Mouse (Mus musculus): ENCODE measurements around the gene Sstr5. TPM values are rescaled to one million over a fixed set of nuclear protein-coding genes. Genes with fewer than 3 reads are reported as not detected.

The Sstr5 gene
- polyA plus RNA-seq, 1 experiment from 2014 or later: not detected

DNA sequence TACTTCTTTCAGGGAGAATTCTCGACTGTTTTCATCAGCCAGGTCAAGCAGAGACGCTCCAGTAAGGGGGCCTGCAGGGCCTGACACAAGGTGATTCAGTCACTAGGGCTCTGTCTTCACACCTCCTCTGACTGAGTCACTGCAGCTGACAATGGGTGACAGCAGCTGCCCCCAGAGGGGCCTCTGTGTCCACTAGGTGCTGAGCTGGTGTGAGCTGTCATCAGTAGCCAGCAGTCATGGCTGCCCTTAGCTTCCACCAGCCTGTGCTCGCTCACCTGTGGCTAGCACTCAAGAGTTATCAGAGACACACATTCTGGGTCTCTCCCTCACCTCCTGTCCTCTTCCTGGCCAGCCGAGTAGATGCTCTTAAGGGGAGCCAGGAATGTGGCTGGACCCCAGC is 16.3 kb downstream of the Sstr5 start:
- no peak for DNase-seq (ENCODE audit: low spot score)
- Histone ChIP-seq H3K4me1 (ENCODE audit: control insufficient read depth, insufficient read depth, low read length) (no peaks in the 10 kb centered on the region), H3K27me3 (ENCODE audit: control insufficient read depth, insufficient read depth, low read length) (0 out of 2 replicates have a peak, but pooled peaks cover 3% of the 10 kb centered on the region), H3K9ac (ENCODE audit: low read length) (no peak overlapping the region), H3K4me3 (ENCODE audit: low read depth, low read length) (no peak overlapping the region), H3K4me2 (ENCODE audit: low read depth) (no peak overlapping the region), H3K36me3 (ENCODE audit: control insufficient read depth, insufficient read depth, low read length) (no peaks in the 10 kb centered on the region), H3K27ac (ENCODE audit: low read depth, low read length) (no peak overlapping the region), H3K9me3 (ENCODE audit: control insufficient read depth, low read length) (no peaks in the 10 kb centered on the region)
- ATAC-seq (ENCODE audit: insufficient read depth, low FRiP score, low TSS enrichment): no peak
- WGBS: 59% methylated on average over 4 of the region's 4 CpGs

DNA sequence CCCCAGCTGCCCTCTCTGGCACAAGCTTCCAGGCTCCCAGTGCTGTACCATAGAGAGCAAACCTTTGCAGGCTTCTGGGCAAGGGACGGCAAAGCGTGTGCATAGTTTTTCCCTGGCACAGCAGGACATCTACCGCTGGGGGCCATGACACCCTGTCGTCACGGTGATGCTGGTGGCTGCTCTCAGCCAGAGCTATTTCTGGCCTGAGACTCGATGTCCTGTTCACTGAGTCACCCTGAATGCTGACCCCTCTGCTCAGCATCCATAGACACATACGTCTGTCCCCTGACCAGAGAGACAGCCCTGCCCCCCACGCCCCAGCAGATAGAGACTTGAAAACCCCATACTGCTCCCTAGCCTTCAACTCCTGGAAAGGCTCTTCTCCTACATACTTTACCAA is 16.9 kb downstream of the Sstr5 start:
- WGBS: 46% methylated on average over 8 of the region's 8 CpGs
- Histone ChIP-seq H3K4me2 (ENCODE audit: low read depth) (no peak overlapping the region), H3K9ac (ENCODE audit: low read length) (no peak overlapping the region), H3K27me3 (ENCODE audit: control insufficient read depth, insufficient read depth, low read length) (0 out of 2 replicates have a peak, but pooled peaks cover 3% of the 10 kb centered on the region), H3K36me3 (ENCODE audit: control insufficient read depth, insufficient read depth, low read length) (no peaks in the 10 kb centered on the region), H3K27ac (ENCODE audit: low read depth, low read length) (no peak overlapping the region), H3K4me3 (ENCODE audit: low read depth, low read length) (no peak overlapping the region), H3K9me3 (ENCODE audit: control insufficient read depth, low read length) (no peaks in the 10 kb centered on the region), H3K4me1 (ENCODE audit: control insufficient read depth, insufficient read depth, low read length) (no peaks in the 10 kb centered on the region)
- no peak for ATAC-seq (ENCODE audit: insufficient read depth, low FRiP score, low TSS enrichment)
- no peak for DNase-seq (ENCODE audit: low spot score)

DNA sequence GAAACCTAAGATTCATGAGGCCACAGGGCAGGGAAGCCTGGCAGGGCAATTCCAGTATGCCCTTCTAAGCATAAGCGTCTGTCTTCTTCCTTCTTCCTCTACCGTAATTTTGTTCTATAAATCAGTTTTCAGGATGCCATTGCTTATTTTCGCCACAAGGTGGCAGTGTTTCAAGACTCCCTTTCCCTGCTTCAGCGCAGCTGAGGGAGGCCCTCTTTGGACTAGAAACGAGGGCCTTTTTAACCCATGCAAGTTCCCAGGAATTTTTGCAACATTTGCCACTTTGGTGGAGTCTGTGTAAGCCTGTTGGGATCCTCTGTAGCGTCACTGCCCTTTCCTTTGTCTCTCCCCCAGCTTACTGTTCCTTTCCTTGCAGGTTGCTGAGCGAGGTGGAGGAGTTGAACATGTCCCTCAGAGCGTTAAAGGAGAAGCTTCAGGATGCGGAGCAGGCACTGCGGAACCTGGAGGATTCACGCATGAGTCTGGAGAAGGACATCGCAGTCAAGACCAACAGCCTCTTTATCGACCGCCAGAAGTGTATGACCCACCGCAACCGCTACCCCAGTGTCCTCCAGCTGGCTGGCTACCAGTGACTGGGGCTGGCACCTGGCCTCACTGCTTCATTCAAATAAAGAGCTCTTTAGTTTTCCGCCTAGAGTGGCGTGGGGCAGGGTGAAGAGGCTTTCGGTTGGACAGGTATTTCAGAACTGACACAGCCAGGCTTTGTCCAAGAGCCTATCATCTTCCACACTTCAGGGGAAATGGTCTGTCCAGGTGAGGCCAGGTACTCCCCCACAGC is 20.9 kb downstream of the Sstr5 start:
- Histone ChIP-seq H3K4me3 (ENCODE audit: low read depth, low read length) (no peak overlapping the region), H3K9me3 (ENCODE audit: control insufficient read depth, low read length) (no peaks in the 10 kb centered on the region), H3K4me1 (ENCODE audit: control insufficient read depth, insufficient read depth, low read length) (no peaks in the 10 kb centered on the region), H3K27ac (ENCODE audit: low read depth, low read length) (no peak overlapping the region), H3K9ac (ENCODE audit: low read length) (no peak overlapping the region), H3K27me3 (ENCODE audit: control insufficient read depth, insufficient read depth, low read length) (0 out of 2 replicates have a peak, but pooled peaks cover 8% of the 10 kb centered on the region), H3K36me3 (ENCODE audit: control insufficient read depth, insufficient read depth, low read length) (no peaks in the 10 kb centered on the region), H3K4me2 (ENCODE audit: low read depth) (no peak overlapping the region)
- ATAC-seq (ENCODE audit: insufficient read depth, low FRiP score, low TSS enrichment) (no peak), DNase-seq (ENCODE audit: low spot score) (peak; percentile 68)
- 44% methylated on average over 19 of the region's 19 CpGs for WGBS

DNA sequence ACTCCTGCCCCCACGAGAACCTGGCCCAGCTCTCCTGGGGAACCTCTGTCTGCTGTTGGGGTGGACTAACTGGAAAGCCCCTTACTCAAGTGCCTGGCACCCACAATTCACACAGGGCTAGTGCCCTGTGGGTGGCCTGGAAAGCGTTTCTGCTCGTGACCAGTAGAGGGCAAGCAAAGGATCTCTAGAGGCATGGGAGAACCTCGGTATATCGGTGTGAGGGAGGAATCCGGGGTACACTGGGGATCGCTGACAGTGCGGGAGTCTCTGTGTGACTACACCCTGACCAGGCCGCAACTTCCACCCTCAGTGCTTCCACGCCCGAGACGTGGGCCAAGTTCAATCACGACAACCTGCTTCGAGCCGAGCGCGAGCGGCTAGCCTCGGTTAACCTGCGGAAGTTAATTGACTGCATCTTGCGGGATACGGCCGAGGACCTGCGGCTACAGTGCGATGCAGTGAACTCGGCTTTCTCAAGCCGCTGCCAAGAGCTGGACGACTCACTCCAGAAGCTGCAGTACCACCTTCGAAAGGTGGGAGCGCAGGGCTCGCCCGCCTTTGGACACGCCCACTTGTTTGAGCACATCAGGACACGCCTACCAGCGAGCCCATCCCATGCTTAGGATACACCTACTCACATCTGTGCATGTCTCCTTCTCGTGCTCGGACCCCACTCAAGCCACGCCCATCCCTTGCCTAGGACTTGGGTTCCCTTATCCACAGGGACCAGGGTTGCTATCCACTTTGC is 22.6 kb downstream of the Sstr5 start:
- ATAC-seq (ENCODE audit: insufficient read depth, low FRiP score, low TSS enrichment) (peak; percentile 67; the same call in 1 of the 2 replicates), DNase-seq (ENCODE audit: low spot score) (peak; percentile 78)
- H3K4me2 ChIP-seq (ENCODE audit: low read depth): peak overlapping the region; percentile 66
- 0 out of 2 replicates have a peak, but pooled peaks cover 8% of the 10 kb centered on the region for H3K27me3 ChIP-seq (ENCODE audit: control insufficient read depth, insufficient read depth, low read length)
- H3K9me3 ChIP-seq (ENCODE audit: control insufficient read depth, low read length): no peaks in the 10 kb centered on the region
- no peaks in the 10 kb centered on the region for H3K36me3 ChIP-seq (ENCODE audit: control insufficient read depth, insufficient read depth, low read length)
- WGBS: 3% methylated on average over 38 of the region's 38 CpGs
- H3K27ac ChIP-seq (ENCODE audit: low read depth, low read length): no peak overlapping the region
- H3K9ac ChIP-seq (ENCODE audit: low read length): peak overlapping the region; percentile 36; the same call in 1 of the 2 replicates
- no peaks in the 10 kb centered on the region for H3K4me1 ChIP-seq (ENCODE audit: control insufficient read depth, insufficient read depth, low read length)
- peak overlapping the region; percentile 20 for H3K4me3 ChIP-seq (ENCODE audit: low read depth, low read length)

DNA sequence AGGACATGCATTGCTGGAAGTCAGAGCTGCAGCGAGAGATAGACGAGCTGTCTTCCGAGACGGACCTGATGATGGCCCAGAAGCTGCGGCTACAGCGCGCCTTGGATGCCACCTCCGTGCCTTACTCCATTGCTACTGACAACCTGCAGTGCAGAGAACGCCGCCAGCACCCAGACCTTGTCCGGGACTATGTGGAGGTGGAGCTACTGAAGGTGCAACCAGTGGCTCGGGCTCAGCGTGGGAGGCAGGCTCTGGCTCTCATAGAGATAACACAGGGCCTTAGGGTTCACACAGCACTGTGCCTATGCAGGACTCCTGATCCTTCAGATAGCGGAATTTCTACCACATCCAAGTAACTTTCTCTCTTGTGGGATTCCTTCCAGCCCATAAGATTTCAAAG is 25.0 kb downstream of the Sstr5 start:
- H3K27ac ChIP-seq (ENCODE audit: low read depth, low read length): no peak overlapping the region
- H3K4me3 ChIP-seq (ENCODE audit: low read depth, low read length): no peak overlapping the region
- ATAC-seq (ENCODE audit: insufficient read depth, low FRiP score, low TSS enrichment) (no peak), DNase-seq (ENCODE audit: low spot score) (no peak)
- H3K9me3 ChIP-seq (ENCODE audit: control insufficient read depth, low read length): no peaks in the 10 kb centered on the region
- no peak overlapping the region for H3K9ac ChIP-seq (ENCODE audit: low read length)
- H3K4me1 ChIP-seq (ENCODE audit: control insufficient read depth, insufficient read depth, low read length): no peaks in the 10 kb centered on the region
- 0 out of 2 replicates have a peak, but pooled peaks cover 8% of the 10 kb centered on the region for H3K27me3 ChIP-seq (ENCODE audit: control insufficient read depth, insufficient read depth, low read length)
- H3K4me2 ChIP-seq (ENCODE audit: low read depth): no peak overlapping the region
- H3K36me3 ChIP-seq (ENCODE audit: control insufficient read depth, insufficient read depth, low read length): no peaks in the 10 kb centered on the region
- WGBS: 58% methylated on average over 14 of the region's 14 CpGs

DNA sequence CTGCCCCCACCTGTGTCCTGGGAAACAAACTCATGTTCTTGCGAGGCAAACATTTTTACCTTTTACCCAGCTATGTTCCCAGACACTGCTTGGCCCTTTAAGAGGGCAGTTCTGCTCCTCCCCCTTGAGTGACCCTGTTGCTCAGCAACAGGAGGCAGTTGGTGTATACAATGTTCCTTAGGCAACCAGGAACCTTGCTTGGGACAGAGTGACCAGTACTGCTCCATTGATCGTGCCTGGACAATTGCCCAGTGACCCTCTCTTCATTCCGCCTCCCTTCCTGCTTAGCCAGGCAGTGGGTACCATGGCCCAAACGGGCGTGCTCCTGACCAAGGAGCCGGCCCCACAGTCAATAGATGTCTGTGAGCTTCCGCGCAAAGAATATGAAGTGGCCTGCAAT is 25.7 kb downstream of the Sstr5 start:
- Histone ChIP-seq H3K27ac (ENCODE audit: low read depth, low read length) (no peak overlapping the region), H3K27me3 (ENCODE audit: control insufficient read depth, insufficient read depth, low read length) (0 out of 2 replicates have a peak, but pooled peaks cover 4% of the 10 kb centered on the region), H3K9ac (ENCODE audit: low read length) (no peak overlapping the region), H3K9me3 (ENCODE audit: control insufficient read depth, low read length) (no peaks in the 10 kb centered on the region), H3K4me3 (ENCODE audit: low read depth, low read length) (no peak overlapping the region), H3K4me1 (ENCODE audit: control insufficient read depth, insufficient read depth, low read length) (no peaks in the 10 kb centered on the region), H3K36me3 (ENCODE audit: control insufficient read depth, insufficient read depth, low read length) (no peaks in the 10 kb centered on the region), H3K4me2 (ENCODE audit: low read depth) (no peak overlapping the region)
- ATAC-seq (ENCODE audit: insufficient read depth, low FRiP score, low TSS enrichment) (no peak), DNase-seq (ENCODE audit: low spot score) (no peak)
- 27% methylated on average over 8 of the region's 8 CpGs for WGBS

DNA sequence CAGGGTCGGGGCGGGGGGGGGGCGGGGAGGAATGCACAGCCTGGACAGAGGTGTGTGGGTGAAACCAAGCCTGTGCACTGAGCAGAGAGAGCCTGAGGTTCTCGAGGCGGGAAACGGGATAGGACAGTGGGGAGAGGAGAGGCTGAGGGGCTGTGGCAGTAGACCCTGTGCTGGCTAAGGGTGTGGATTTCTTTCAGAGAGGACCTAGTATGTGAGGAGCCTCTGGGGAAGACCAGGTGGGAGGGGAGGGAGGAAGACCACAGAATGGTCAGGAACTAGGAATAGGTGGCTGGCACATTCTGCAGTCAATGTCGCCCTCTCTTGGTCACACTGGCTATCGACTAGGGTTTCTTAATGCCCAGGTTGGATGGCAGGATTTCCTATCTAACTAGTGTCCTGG is 27.3 kb downstream of the Sstr5 start:
- H3K4me3 ChIP-seq (ENCODE audit: low read depth, low read length): no peak overlapping the region
- 0 out of 2 replicates have a peak, but pooled peaks cover 4% of the 10 kb centered on the region for H3K27me3 ChIP-seq (ENCODE audit: control insufficient read depth, insufficient read depth, low read length)
- H3K4me2 ChIP-seq (ENCODE audit: low read depth): no peak overlapping the region
- no peak overlapping the region for H3K9ac ChIP-seq (ENCODE audit: low read length)
- DNase-seq (ENCODE audit: low spot score) (peak; percentile 81), ATAC-seq (ENCODE audit: insufficient read depth, low FRiP score, low TSS enrichment) (no peak)
- H3K4me1 ChIP-seq (ENCODE audit: control insufficient read depth, insufficient read depth, low read length): no peaks in the 10 kb centered on the region
- no peaks in the 10 kb centered on the region for H3K9me3 ChIP-seq (ENCODE audit: control insufficient read depth, low read length)
- H3K27ac ChIP-seq (ENCODE audit: low read depth, low read length): no peak overlapping the region
- WGBS: 46% methylated on average over 8 of the region's 8 CpGs
- no peaks in the 10 kb centered on the region for H3K36me3 ChIP-seq (ENCODE audit: control insufficient read depth, insufficient read depth, low read length)

DNA sequence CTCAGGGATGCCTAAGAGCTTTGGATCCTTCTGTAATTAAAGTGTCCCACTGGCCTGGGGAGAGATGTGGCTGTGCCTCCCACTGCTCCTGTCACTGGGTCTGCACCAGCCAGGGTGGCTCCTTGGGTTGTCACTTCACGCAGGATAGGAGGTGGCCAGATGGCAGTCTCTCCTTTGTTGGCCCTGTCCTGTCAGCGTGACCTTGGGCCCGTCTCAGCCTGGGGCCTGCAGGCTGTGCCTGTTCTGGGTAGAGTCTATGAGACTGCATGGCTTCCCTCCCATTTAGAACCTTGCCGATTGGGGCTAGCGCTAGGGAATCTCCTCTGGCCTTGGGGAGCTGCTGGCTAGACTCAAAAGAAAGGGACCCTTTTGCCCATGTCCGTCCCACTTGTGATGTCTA is 28.8 kb downstream of the Sstr5 start:
- Histone ChIP-seq H3K4me2 (ENCODE audit: low read depth) (no peak overlapping the region), H3K4me1 (ENCODE audit: control insufficient read depth, insufficient read depth, low read length) (no peaks in the 10 kb centered on the region), H3K4me3 (ENCODE audit: low read depth, low read length) (no peak overlapping the region), H3K27ac (ENCODE audit: low read depth, low read length) (no peak overlapping the region), H3K27me3 (ENCODE audit: control insufficient read depth, insufficient read depth, low read length) (no peaks in the 10 kb centered on the region), H3K36me3 (ENCODE audit: control insufficient read depth, insufficient read depth, low read length) (no peaks in the 10 kb centered on the region), H3K9me3 (ENCODE audit: control insufficient read depth, low read length) (no peaks in the 10 kb centered on the region), H3K9ac (ENCODE audit: low read length) (no peak overlapping the region)
- 74% methylated on average over 6 of the region's 6 CpGs for WGBS
- no peak for DNase-seq (ENCODE audit: low spot score)
- no peak for ATAC-seq (ENCODE audit: insufficient read depth, low FRiP score, low TSS enrichment)
